Mouse (Mus musculus) liver, embryonic 16.5 days (tissue): Measurements from ENCODE around the gene Ppp1r1b. TPM values are rescaled to one million over a fixed set of nuclear protein-coding genes. Genes with fewer than 3 reads are reported as not detected.

Experiments
- ATAC-seq: fragments of 200-750 bp; cut with Nextera tagmentation; 2 replicates; pipeline ENCODE4 v1.8.0; 2017; ENCODE audit warnings: low read depth, mild to moderate bottlenecking, moderate number of reproducible peaks, moderate library complexity
- H3K27ac ChIP-seq: fragments of 300-500 bp; sonication (generic); 2 replicates; pipeline ENCODE4 v1.5.1; 2014; ENCODE audit warnings: mild to moderate bottlenecking, low read length
- H3K27me3 ChIP-seq: fragments of 300-500 bp; sonication (generic); 2 replicates; pipeline ENCODE4 v1.6.1; 2014; ENCODE audit warnings: low read depth, low read length, mixed read lengths; ENCODE audit not compliant: control insufficient read depth, insufficient read depth
- H3K36me3 ChIP-seq: fragments of 300-500 bp; sonication (generic); 2 replicates; pipeline ENCODE4 v1.6.1; 2014; ENCODE audit warnings: mild to moderate bottlenecking; ENCODE audit not compliant: control insufficient read depth, insufficient read depth
- H3K4me1 ChIP-seq: fragments of 300-500 bp; sonication (generic); 2 replicates; pipeline ENCODE4 v1.6.1; 2014; ENCODE audit warnings: low read depth, low read length, mixed read lengths; ENCODE audit not compliant: control insufficient read depth
- H3K4me2 ChIP-seq: fragments of 300-500 bp; sonication (generic); 2 replicates; pipeline ENCODE4 v1.6.1; 2014; ENCODE audit warnings: low read depth, low read length, mixed read lengths
- H3K4me3 ChIP-seq: fragments of 300-500 bp; sonication (generic); 2 replicates; pipeline ENCODE4 v1.5.1; 2014; ENCODE audit warnings: low read depth, mild to moderate bottlenecking, low read length
- H3K9ac ChIP-seq: fragments of 300-500 bp; sonication (generic); 2 replicates; pipeline ENCODE4 v1.6.1; 2014; ENCODE audit warnings: low read depth, low read length
- H3K9me3 ChIP-seq: fragments of 300-500 bp; sonication (generic); replicated peaks from 2 replicates; pipeline ENCODE4 v1.6.1; 2016; ENCODE audit warnings: low read length; ENCODE audit not compliant: control insufficient read depth
- WGBS: fragments of 180-500 bp; shearing (Covaris S2); extraction: QIAGEN DNeasy Blood & Tissue Kit; methylation state at CpG from one replicate; pipeline ENCODE4 v1.1.7; 2014; ENCODE audit not compliant: insufficient replicate concordance; 5-methylcytosine and 5-hydroxymethylcytosine counted together
- polyA plus RNA-seq: library from polyadenylated mRNA; unstranded; fragments of >200 nt; fragmentation: Nextera tagmentation; extraction: Ambion mirVana; gene quantifications from 2 replicates; pipeline ENCODE4 v1.2.1, GENCODE M21; 2015

Ppp1r1b gene
- polyA plus RNA-seq, 1 experiment from 2014 or later: 1.9 TPM

DNA sequence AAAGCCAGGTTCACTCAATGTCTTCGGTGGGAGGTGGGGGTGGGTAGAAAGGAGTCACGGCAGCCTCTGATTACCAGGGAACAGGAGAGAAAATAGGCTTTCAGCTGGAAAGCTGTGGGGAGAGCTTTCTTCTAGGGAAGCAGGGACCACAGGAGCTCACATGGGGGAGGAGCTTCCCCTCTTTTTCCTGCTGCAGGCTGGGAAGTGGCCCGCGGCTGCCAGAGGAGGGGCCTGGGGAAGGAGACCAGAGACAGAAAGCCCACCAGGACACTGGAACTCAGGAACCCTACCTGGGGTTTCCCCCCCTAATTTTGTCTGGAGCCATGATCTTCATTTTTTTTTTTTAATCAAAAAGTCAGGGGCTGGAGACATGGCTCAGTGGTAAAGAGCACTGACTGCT is 7.6 kb upstream of the Ppp1r1b start:
- Histone ChIP-seq H3K4me3 (no peak overlapping the region), H3K27me3 (peaks cover 77% of the 10 kb centered on the region), H3K9me3 (no peaks in the 10 kb centered on the region), H3K27ac (no peak overlapping the region), H3K4me1 (peaks cover 4% of the 10 kb centered on the region), H3K9ac (no peak overlapping the region), H3K4me2 (no peak overlapping the region), H3K36me3 (no peaks in the 10 kb centered on the region)
- WGBS: 6% methylated on average over 4 of the region's 4 CpGs
- no peak for ATAC-seq

- Histone ChIP-seq H3K9me3 (no peaks in the 10 kb centered on the region), H3K27ac (no peak overlapping the region), H3K9ac (no peak overlapping the region), H3K36me3 (no peaks in the 10 kb centered on the region), H3K4me1 (peaks cover 4% of the 10 kb centered on the region), H3K4me2 (no peak overlapping the region), H3K27me3 (peaks cover 77% of the 10 kb centered on the region), H3K4me3 (no peak overlapping the region)
- WGBS: 53% methylated on average over 4 of the region's 4 CpGs
- no peak for ATAC-seq
Measured at GRCm38 (mm10) chr11:98341174-98341573, 7.0 kb upstream of the Ppp1r1b start.

GRCm38 (mm10) chr11:98342000-98342945 is 5.9 kb upstream of the Ppp1r1b start:
- H3K4me3 ChIP-seq: peak overlapping the region; percentile 13; the same call in 1 of the 2 replicates
- no peak overlapping the region for H3K9ac ChIP-seq
- WGBS: 3% methylated on average over 29 of the region's 29 CpGs
- H3K27me3 ChIP-seq: peaks cover 77% of the 10 kb centered on the region
- H3K4me1 ChIP-seq: peaks cover 4% of the 10 kb centered on the region
- H3K27ac ChIP-seq: no peak overlapping the region
- H3K36me3 ChIP-seq: no peaks in the 10 kb centered on the region
- peak overlapping the region; percentile 34; the same call in 1 of the 2 replicates for H3K4me2 ChIP-seq
- H3K9me3 ChIP-seq: no peaks in the 10 kb centered on the region
- peak; percentile 19; the same call in 1 of the 2 replicates for ATAC-seq

- H3K27ac ChIP-seq: no peak overlapping the region
- H3K4me2 ChIP-seq: peak overlapping the region; percentile 30; the same call in 1 of the 2 replicates
- H3K27me3 ChIP-seq: peaks cover 77% of the 10 kb centered on the region
- 2% methylated on average over 14 of the region's 14 CpGs for WGBS
- no peak overlapping the region for H3K9ac ChIP-seq
- peaks cover 4% of the 10 kb centered on the region for H3K4me1 ChIP-seq
- H3K36me3 ChIP-seq: no peaks in the 10 kb centered on the region
- no peaks in the 10 kb centered on the region for H3K9me3 ChIP-seq
- no peak for ATAC-seq
- no peak overlapping the region for H3K4me3 ChIP-seq
Measured at GRCm38 (mm10) chr11:98345253-98345652, 3.0 kb upstream of the Ppp1r1b start.

- H3K27me3 ChIP-seq: peaks cover 79% of the 10 kb centered on the region
- H3K4me3 ChIP-seq: no peak overlapping the region
- H3K4me2 ChIP-seq: no peak overlapping the region
- H3K4me1 ChIP-seq: peaks cover 4% of the 10 kb centered on the region
- H3K9ac ChIP-seq: no peak overlapping the region
- no peak for ATAC-seq
- no peaks in the 10 kb centered on the region for H3K9me3 ChIP-seq
- H3K36me3 ChIP-seq: no peaks in the 10 kb centered on the region
- WGBS: 12% methylated on average over 9 of the region's 9 CpGs
- H3K27ac ChIP-seq: no peak overlapping the region
Measured at GRCm38 (mm10) chr11:98346168-98346567, 2.0 kb upstream of the Ppp1r1b start.

DNA sequence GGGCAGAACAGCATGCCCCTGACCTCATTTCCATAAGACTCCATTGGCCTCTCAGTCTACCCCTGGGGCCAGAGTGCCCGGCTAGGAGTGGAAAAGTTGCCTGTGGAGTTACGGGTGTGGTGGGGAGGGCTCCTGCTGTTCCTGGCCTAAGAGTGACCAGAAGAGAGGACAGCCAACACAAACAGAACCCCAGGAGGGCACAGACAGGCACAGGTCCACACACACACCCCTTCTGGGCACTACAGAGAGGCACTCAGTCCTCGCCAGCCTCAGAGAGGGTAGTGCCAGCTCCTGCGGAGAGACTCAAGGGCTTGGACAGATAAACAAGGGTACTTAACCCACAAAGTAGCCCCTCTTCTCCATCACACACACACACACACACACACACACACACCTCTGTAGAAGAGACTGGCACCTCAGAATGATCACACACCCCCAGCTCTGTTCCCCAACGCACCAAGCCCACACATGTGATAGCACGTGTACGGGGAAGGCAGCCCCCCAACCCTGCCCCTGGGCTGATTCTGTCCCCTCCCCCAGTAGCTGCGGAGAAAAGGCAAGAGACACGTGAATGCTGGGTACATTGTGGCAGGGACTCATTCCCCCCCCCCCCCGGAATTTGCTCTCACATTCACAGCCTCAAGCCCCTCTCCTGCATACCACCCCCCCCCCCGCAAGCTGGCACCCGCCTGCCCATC is 670 bp upstream of the Ppp1r1b start:
- Histone ChIP-seq H3K36me3 (no peaks in the 10 kb centered on the region), H3K27ac (no peak overlapping the region), H3K4me1 (peaks cover 4% of the 10 kb centered on the region), H3K9ac (no peak overlapping the region), H3K27me3 (peaks cover 75% of the 10 kb centered on the region), H3K9me3 (no peaks in the 10 kb centered on the region), H3K4me3 (no peak overlapping the region), H3K4me2 (no peak overlapping the region)
- no peak for ATAC-seq
- WGBS: 19% methylated on average over 8 of the region's 12 CpGs

- no peak for ATAC-seq
- Histone ChIP-seq H3K9me3 (no peaks in the 10 kb centered on the region), H3K4me3 (no peak overlapping the region), H3K36me3 (no peaks in the 10 kb centered on the region), H3K4me2 (no peak overlapping the region), H3K27me3 (peaks cover 71% of the 10 kb centered on the region), H3K9ac (no peak overlapping the region), H3K27ac (no peak overlapping the region), H3K4me1 (no peaks in the 10 kb centered on the region; the same call in none of the 2 replicates)
- WGBS: 9% methylated on average over 9 of the region's 9 CpGs
Measured at GRCm38 (mm10) chr11:98349308-98349707, 1.1 kb downstream of the Ppp1r1b start.

GRCm38 (mm10) chr11:98352272-98352990 is 4.2 kb downstream of the Ppp1r1b start:
- no peak overlapping the region for H3K9ac ChIP-seq
- no peaks in the 10 kb centered on the region for H3K9me3 ChIP-seq
- ATAC-seq: no peak
- H3K36me3 ChIP-seq: no peaks in the 10 kb centered on the region
- 61% methylated on average over 18 of the region's 18 CpGs for WGBS
- no peak overlapping the region for H3K27ac ChIP-seq
- no peak overlapping the region for H3K4me2 ChIP-seq
- no peak overlapping the region for H3K4me3 ChIP-seq
- H3K27me3 ChIP-seq: peaks cover 50% of the 10 kb centered on the region
- peaks cover 13% of the 10 kb centered on the region for H3K4me1 ChIP-seq
